Mouse (Mus musculus) bone marrow, adult 2 months (tissue): ENCODE measurements around the gene 5730455P16Rik.

Experiments used
- CTCF ChIP-seq: fragments of 200-500 bp; IDR thresholded peaks from 2 replicates; pipeline ENCODE4 v1.5.1; 2011; ENCODE audit warnings: low read length, control low read depth; ENCODE audit not compliant: control insufficient read depth, insufficient read depth
- POLR2A ChIP-seq: fragments of 200-500 bp; IDR thresholded peaks from 2 replicates; pipeline ENCODE4 v1.6.1; 2011; ENCODE audit warnings: low read depth, mild to moderate bottlenecking, control low read depth, low read length, borderline replicate concordance; ENCODE audit not compliant: control insufficient read depth

- TF ChIP-seq CTCF (no peak), POLR2A (0 out of 2 replicates have a peak, but pooled peaks have one; percentile 19)
These were observed 5.8 kb upstream of the 5730455P16Rik start for GRCm38 (mm10) chr11:80383626-80384046.
